Mouse (Mus musculus): ENCODE results near the gene Abat. TPM values are rescaled to one million over a fixed set of nuclear protein-coding genes. Genes with fewer than 3 reads are reported as not detected.

Abat gene
- total and polyA plus RNA-seq, 2 experiments = 150 to 168 TPM

DNA sequence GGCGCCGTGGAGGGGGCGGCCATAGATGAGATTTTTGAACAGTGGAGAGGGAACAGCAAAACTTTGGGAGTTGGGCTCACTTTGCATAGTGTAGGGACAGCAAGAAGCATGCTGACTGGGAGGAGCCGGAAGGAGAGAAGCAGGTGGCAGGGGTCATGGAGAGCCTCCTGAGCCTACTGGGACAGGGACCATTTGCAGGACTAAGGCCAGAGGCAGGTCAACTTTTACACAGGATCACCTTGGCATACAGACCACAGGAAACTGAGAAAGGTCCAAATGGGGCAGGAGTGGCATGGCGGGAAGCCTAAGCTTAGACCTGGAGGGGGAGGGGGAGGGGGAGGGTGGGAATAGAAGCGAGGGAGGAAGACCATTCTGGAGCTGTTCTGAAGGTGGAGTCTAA, 20.2 kb downstream of the Abat start:
- H3K79me2 ChIP-seq (ENCODE audit: control insufficient read depth, insufficient read depth, low read length) = peaks cover 11% of the 10 kb centered on the region; the same call in 1 of the 2 replicates
- no peak overlapping the region for H3K9ac ChIP-seq (ENCODE audit: low read depth, low read length)
- no peak overlapping the region for H3K4me3 ChIP-seq (ENCODE audit: insufficient read depth, low read depth, low read length)
- H3K27ac ChIP-seq (replicated peaks; ENCODE audit: insufficient read depth, low read depth, low read length) = no peak overlapping the region
- TF ChIP-seq CTCF (IDR thresholded peaks at IDR 0.05; ENCODE audit: low read depth, low read length) (no peak), POLR2A (IDR thresholded peaks at IDR 0.05; ENCODE audit: extremely low read depth, insufficient read depth, low read length) (no peak)
- WGBS = 60% methylated on average over 6 of the region's 6 CpGs
- H3K36me3 ChIP-seq (ENCODE audit: control insufficient read depth, insufficient read depth, low read length) = no peaks in the 10 kb centered on the region
- H3K27me3 ChIP-seq (ENCODE audit: control insufficient read depth, insufficient read depth, low read length) = no peaks in the 10 kb centered on the region
- DNase-seq (ENCODE audit: extremely low read depth, low read depth, low spot score) = peak; percentile 81
- H3K4me1 ChIP-seq (ENCODE audit: control insufficient read depth, insufficient read depth, low read length) = peaks cover 19% of the 10 kb centered on the region

DNA sequence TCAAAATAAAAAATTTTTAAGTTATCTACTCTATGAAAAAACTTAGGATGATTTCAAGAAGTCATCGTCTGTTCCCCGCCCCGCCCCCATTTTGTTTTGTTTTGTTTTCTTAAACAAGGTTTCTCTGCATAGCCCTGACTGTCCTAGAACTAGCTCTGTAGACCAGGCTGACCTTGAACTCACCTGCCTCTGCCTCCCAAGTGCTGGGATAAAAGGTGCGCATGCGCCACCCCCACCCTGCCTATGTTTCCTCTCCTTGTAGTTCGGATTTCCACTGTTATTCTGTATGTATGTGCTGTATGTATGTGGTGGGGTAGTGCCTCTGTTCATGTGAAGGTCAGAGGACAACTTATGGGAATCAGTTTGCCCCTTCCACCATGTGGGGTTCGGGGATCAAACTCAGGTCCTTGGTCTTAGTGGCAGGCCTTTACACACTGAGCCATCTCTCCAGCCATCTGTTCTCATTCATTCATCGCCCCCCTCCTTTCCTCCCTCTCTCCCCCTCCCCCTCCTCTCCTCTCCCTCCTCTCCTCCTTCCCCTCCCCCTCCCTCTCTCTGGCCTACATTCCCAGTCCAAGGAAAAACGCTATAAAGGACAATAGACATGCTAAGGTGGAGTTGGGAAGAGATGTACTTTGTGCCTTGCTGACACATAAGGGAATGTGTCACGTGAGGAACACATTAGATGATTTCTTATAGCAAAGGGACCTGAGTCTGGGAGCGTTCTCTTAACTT, 21.4 kb downstream of the Abat start:
- H3K4me1 ChIP-seq (ENCODE audit: control insufficient read depth, insufficient read depth, low read length) = peaks cover 19% of the 10 kb centered on the region
- H3K9ac ChIP-seq (ENCODE audit: low read depth, low read length) = no peak overlapping the region
- no peak overlapping the region for H3K27ac ChIP-seq (replicated peaks; ENCODE audit: insufficient read depth, low read depth, low read length)
- H3K27me3 ChIP-seq (ENCODE audit: control insufficient read depth, insufficient read depth, low read length) = no peaks in the 10 kb centered on the region
- no peak overlapping the region for H3K4me3 ChIP-seq (ENCODE audit: insufficient read depth, low read depth, low read length)
- 88% methylated on average over 11 of the region's 11 CpGs for WGBS
- no peak for TF ChIP-seq POLR2A (IDR thresholded peaks at IDR 0.05; ENCODE audit: extremely low read depth, insufficient read depth, low read length)
- H3K79me2 ChIP-seq (ENCODE audit: control insufficient read depth, insufficient read depth, low read length) = peaks cover 10% of the 10 kb centered on the region; the same call in 1 of the 2 replicates
- no peaks in the 10 kb centered on the region for H3K36me3 ChIP-seq (ENCODE audit: control insufficient read depth, insufficient read depth, low read length)
- no peak for DNase-seq (ENCODE audit: extremely low read depth, low read depth, low spot score)

DNA sequence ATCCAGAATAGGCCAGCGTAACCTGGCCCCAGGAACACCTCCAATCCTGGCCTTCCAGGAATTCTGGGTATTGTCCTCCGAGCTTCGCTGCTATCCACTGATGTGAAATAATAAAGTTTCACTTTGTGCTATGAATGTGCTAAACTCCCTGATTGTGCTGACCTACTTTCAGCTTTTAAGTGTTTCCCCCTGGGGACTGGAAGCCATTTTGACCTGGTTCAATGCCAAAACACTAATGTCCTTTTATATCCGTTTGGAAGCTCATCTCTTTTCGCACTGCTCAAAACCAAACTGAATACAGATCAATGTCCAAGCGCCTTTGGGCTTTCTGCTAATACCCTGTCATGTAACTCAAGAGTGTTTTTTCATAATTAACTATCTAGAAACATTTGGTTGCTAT, 22.2 kb downstream of the Abat start:
- no peak overlapping the region for H3K4me3 ChIP-seq (ENCODE audit: insufficient read depth, low read depth, low read length)
- peaks cover 20% of the 10 kb centered on the region for H3K4me1 ChIP-seq (ENCODE audit: control insufficient read depth, insufficient read depth, low read length)
- no peak overlapping the region for H3K9ac ChIP-seq (ENCODE audit: low read depth, low read length)
- peaks cover 8% of the 10 kb centered on the region; the same call in 1 of the 2 replicates for H3K79me2 ChIP-seq (ENCODE audit: control insufficient read depth, insufficient read depth, low read length)
- H3K27me3 ChIP-seq (ENCODE audit: control insufficient read depth, insufficient read depth, low read length) = no peaks in the 10 kb centered on the region
- 45% methylated on average over 6 of the region's 6 CpGs for WGBS
- no peak for DNase-seq (ENCODE audit: extremely low read depth, low read depth, low spot score)
- H3K36me3 ChIP-seq (ENCODE audit: control insufficient read depth, insufficient read depth, low read length) = no peaks in the 10 kb centered on the region
- H3K27ac ChIP-seq (replicated peaks; ENCODE audit: insufficient read depth, low read depth, low read length) = no peak overlapping the region
- no peak for TF ChIP-seq CTCF (IDR thresholded peaks at IDR 0.05; ENCODE audit: low read depth, low read length)
- TF ChIP-seq POLR2A (IDR thresholded peaks at IDR 0.05; ENCODE audit: extremely low read depth, insufficient read depth, low read length) = no peak

DNA sequence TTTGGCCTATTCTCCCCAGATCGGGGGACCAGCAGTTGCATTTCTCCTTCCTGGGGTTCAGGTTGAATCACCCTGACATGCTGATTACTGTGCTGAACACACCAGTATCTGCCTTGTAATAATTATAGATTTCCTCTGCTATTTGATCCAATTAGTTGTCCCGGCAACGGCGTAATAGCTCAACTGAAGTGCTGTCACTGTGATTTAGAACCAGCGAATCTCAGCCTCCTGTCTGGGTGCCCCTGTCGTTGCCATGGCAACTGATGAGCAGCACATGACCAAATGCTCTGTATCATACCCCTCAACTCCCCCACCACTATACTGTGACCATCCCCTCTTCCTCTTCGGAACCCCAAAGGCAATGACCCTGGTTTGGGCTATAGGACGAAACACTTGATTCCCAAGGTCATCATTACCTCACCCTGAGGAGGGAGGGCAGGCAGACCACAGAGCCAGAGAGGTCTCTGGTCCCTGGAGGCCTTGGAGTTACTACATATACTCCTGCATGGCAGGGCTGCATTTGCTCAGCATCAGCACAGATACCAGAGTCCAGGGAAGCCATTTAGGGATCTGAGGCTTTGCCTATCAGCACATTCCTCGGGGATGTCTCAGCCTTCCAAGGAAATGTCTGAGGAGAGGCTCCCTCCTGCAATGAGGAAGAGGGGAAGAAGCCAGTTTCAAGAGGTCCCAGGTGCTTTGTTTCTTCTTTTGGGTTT, 26.1 kb downstream of the Abat start:
- Histone ChIP-seq H3K4me1 (ENCODE audit: control insufficient read depth, insufficient read depth, low read length) (peaks cover 6% of the 10 kb centered on the region), H3K9ac (ENCODE audit: low read depth, low read length) (no peak overlapping the region), H3K27ac (replicated peaks; ENCODE audit: insufficient read depth, low read depth, low read length) (no peak overlapping the region), H3K79me2 (ENCODE audit: control insufficient read depth, insufficient read depth, low read length) (peaks cover 21% of the 10 kb centered on the region; the same call in 1 of the 2 replicates), H3K36me3 (ENCODE audit: control insufficient read depth, insufficient read depth, low read length) (no peaks in the 10 kb centered on the region), H3K27me3 (ENCODE audit: control insufficient read depth, insufficient read depth, low read length) (no peaks in the 10 kb centered on the region), H3K4me3 (ENCODE audit: insufficient read depth, low read depth, low read length) (no peak overlapping the region)
- 79% methylated on average over 9 of the region's 9 CpGs for WGBS
- DNase-seq (ENCODE audit: extremely low read depth, low read depth, low spot score) = no peak
- TF ChIP-seq POLR2A (IDR thresholded peaks at IDR 0.05; ENCODE audit: extremely low read depth, insufficient read depth, low read length) (no peak), CTCF (IDR thresholded peaks at IDR 0.05; ENCODE audit: low read depth, low read length) (no peak)

DNA sequence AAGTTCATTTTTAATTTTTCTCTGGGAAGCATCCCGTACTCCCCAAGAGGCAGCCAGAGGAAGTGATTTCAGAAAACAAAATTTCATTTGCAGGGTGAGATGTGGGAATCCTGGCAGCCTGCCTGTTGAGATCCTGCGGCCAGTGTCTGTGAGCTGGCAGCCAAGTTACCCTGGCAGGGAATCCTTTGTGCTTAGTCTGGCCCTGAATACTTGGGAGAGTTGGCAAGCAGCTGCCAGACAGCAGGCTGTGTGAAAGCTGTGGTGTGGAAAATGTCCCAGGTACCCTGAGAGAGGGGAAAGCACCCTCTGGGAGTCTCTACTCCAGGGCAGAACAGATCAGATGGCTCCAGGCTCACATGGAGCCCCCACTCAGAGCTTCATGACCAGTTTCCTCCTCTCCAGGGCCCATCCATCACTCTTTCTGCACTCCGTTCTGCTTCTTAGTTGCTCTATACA, 27.7 kb downstream of the Abat start:
- peak; percentile 90 for DNase-seq (ENCODE audit: extremely low read depth, low read depth, low spot score)
- H3K9ac ChIP-seq (ENCODE audit: low read depth, low read length) = no peak overlapping the region
- 36% methylated on average over 3 of the region's 3 CpGs for WGBS
- no peaks in the 10 kb centered on the region for H3K36me3 ChIP-seq (ENCODE audit: control insufficient read depth, insufficient read depth, low read length)
- no peak overlapping the region for H3K27ac ChIP-seq (replicated peaks; ENCODE audit: insufficient read depth, low read depth, low read length)
- peaks cover 4% of the 10 kb centered on the region for H3K4me1 ChIP-seq (ENCODE audit: control insufficient read depth, insufficient read depth, low read length)
- no peaks in the 10 kb centered on the region for H3K27me3 ChIP-seq (ENCODE audit: control insufficient read depth, insufficient read depth, low read length)
- no peak overlapping the region for H3K4me3 ChIP-seq (ENCODE audit: insufficient read depth, low read depth, low read length)
- H3K79me2 ChIP-seq (ENCODE audit: control insufficient read depth, insufficient read depth, low read length) = peaks cover 16% of the 10 kb centered on the region; the same call in 1 of the 2 replicates
- no peak for TF ChIP-seq POLR2A (IDR thresholded peaks at IDR 0.05; ENCODE audit: extremely low read depth, insufficient read depth, low read length)
- no peak for TF ChIP-seq CTCF (IDR thresholded peaks at IDR 0.05; ENCODE audit: low read depth, low read length)

All from liver, adult 2 months (tissue).